Mouse (Mus musculus) adipose tissue, adult 10 weeks (tissue): Measurements from ENCODE around the gene Tceal3. TPM values are rescaled to one million over a fixed set of nuclear protein-coding genes. Genes with fewer than 3 reads are reported as not detected.

Experiments used
- polyA plus RNA-seq: library from polyadenylated mRNA; stranded (reverse); fragments of 350-450 nt; fragmentation: Illumina TruSeq; extraction: RNeasy Lipid Tissue Mini Kit (QIAGEN cat#74804); gene quantifications from one replicate; pipeline ENCODE4 v1.2.3, GENCODE M21; 2014; ENCODE audit warnings: low read depth, low replicate concordance

The Tceal3 gene
- 59.5 TPM for polyA plus RNA-seq

GRCm38 (mm10) chrX:136590199-136590896 is at the start of gene Tceal3:
Tceal3 (plus strand) TSS chrX:136590842.

GRCm38 (mm10) chrX:136543956-136544355 is 46.7 kb upstream of the Tceal3 start, which contains the start of gene Kir3dl2:
Kir3dl2 (minus strand) TSS chrX:136544056.

GRCm38 (mm10) chrX:136707446-136708167 is 117.0 kb downstream of the Tceal3 start, which contains the start of gene Tceal1:
Tceal1 (plus strand) TSS chrX:136707982.

Other genes starting within 250 kb of the Tceal3 start
- gene Kir3dl1, start 72.8 kb upstream of the Tceal3 start, polyA plus RNA-seq, result not detected
- gene Kir3dl2, start 46.8 kb upstream of the Tceal3 start, polyA plus RNA-seq, result not detected
- gene Tceal1, start 117.1 kb downstream of the Tceal3 start, polyA plus RNA-seq, result 9.7 TPM
- 518 TPM for gene Morf4l2, start 152.8 kb downstream of the Tceal3 start, polyA plus RNA-seq
- not detected for gene Glra4, start 189.3 kb downstream of the Tceal3 start, polyA plus RNA-seq
- 4.8 TPM for gene Plp1, start 231.8 kb downstream of the Tceal3 start, polyA plus RNA-seq